Mouse (Mus musculus): ENCODE data around the gene Sec1. TPM values are rescaled to one million over a fixed set of nuclear protein-coding genes. Genes with fewer than 3 reads are reported as not detected.

Sec1 gene
- polyA plus RNA-seq, 1 experiment = 0.21 TPM

DNA sequence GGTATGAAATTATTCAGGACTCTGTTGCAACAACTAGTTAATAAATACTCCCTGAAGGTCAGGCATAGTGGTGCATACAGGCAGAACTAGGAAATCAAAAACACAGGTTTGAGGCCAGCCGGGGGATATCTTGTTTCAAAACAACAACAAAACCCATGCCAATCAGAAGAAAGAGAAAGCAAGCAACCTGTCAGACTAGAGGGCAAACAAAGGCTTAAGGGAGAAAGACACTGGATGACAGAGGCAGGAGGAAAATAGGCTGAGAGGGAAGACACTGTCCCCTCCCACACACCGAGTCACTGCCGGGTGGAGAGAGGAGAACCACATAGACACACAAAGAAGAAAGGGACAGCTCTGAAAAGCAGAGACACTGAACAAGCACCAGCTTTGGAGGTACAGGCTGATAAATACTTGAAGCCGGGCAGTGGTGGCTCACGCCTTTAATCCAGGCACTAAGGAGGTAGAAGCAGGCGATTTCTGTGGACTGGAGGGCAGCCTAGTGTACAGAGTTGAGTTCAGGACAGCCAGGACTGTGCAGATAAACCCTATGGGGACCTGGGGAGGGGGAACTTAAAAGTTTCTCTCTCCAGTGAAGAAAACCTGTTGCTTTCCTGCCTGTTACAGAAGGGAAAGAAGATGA lies 19.8 kb upstream of the Sec1 start:
- Histone ChIP-seq H3K27ac (ENCODE audit: insufficient read depth, low read length) (no peak overlapping the region), H3K4me1 (ENCODE audit: control insufficient read depth, insufficient read depth, low read length) (peaks cover 3% of the 10 kb centered on the region; the same call in 1 of the 2 replicates), H3K4me3 (ENCODE audit: insufficient read depth, low read length) (peak overlapping the region; percentile 69)
- TF ChIP-seq CTCF (IDR thresholded peaks at IDR 0.05; ENCODE audit: borderline replicate concordance, insufficient read depth, low read length) (no peak), POLR2A (IDR thresholded peaks at IDR 0.05; ENCODE audit: low read depth, low read length) (no peak)

DNA sequence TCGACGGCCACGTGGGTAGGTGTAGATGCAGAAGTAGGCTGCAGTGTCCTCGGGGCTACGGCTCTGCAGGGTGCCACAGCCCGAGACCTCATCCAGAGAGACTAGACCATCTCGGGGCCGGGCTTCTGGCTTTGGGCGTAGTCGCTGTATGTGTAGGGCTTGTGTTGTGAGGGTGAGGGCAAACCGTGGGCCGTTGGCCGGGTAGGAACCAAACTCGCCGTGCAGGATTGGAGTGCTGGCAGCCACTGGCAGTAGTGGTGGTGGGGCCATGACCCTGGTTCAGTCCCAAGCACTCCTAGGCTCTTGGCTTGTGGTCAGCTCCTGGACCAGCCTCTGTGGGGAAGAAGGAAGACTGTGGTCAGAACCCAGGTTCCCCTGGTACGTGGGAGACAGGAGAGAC lies 19.2 kb upstream of the Sec1 start:
- TF ChIP-seq POLR2A (IDR thresholded peaks at IDR 0.05; ENCODE audit: low read depth, low read length) (no peak; the same call in 1 of the 2 replicates), CTCF (IDR thresholded peaks at IDR 0.05; ENCODE audit: borderline replicate concordance, insufficient read depth, low read length) (no peak)
- peaks cover 3% of the 10 kb centered on the region; the same call in 1 of the 2 replicates for H3K4me1 ChIP-seq (ENCODE audit: control insufficient read depth, insufficient read depth, low read length)
- H3K27ac ChIP-seq (ENCODE audit: insufficient read depth, low read length) = no peak overlapping the region
- no peak overlapping the region for H3K4me3 ChIP-seq (ENCODE audit: insufficient read depth, low read length)

DNA sequence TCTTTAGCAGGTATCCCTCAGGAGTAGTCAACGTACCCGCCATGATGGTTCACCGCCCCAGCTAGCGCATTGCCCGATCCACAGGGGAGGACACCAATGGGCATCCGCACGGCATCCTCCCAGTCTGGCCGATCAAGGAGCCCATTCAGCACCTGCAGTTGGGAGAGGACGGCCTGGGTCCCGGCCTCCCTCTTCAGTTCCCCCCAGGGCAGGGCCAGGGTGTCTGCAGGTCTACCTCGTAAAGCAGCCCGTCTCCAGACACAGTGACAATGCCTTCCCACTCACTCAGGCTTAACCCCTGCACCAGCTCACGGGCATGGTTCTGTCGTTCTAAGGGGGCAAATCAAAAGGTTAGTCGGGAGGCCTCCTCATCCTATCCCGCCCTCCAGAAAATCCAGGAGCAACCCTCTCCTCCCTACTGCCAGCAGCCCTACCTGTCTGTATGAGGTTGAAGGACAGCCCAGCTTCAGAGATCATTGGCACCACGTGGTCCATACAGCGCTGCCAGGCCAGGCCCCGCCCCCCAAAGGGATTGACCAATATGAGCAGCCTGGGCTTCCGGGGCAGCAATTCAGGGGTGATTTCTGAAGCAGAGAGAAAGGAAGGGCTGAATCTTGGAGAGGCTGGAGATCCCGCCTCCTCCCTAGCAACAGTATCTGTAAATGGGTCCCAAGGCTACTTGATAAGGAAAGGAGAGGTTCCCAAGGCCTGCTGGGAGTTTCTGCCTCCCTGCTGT lies 18.0 kb upstream of the Sec1 start:
- peaks cover 9% of the 10 kb centered on the region for H3K4me1 ChIP-seq (ENCODE audit: control insufficient read depth, insufficient read depth, low read length)
- no peak overlapping the region for H3K4me3 ChIP-seq (ENCODE audit: insufficient read depth, low read length)
- H3K27ac ChIP-seq (ENCODE audit: insufficient read depth, low read length) = no peak overlapping the region
- TF ChIP-seq POLR2A (IDR thresholded peaks at IDR 0.05; ENCODE audit: low read depth, low read length) (no peak), CTCF (IDR thresholded peaks at IDR 0.05; ENCODE audit: borderline replicate concordance, insufficient read depth, low read length) (no peak)

DNA sequence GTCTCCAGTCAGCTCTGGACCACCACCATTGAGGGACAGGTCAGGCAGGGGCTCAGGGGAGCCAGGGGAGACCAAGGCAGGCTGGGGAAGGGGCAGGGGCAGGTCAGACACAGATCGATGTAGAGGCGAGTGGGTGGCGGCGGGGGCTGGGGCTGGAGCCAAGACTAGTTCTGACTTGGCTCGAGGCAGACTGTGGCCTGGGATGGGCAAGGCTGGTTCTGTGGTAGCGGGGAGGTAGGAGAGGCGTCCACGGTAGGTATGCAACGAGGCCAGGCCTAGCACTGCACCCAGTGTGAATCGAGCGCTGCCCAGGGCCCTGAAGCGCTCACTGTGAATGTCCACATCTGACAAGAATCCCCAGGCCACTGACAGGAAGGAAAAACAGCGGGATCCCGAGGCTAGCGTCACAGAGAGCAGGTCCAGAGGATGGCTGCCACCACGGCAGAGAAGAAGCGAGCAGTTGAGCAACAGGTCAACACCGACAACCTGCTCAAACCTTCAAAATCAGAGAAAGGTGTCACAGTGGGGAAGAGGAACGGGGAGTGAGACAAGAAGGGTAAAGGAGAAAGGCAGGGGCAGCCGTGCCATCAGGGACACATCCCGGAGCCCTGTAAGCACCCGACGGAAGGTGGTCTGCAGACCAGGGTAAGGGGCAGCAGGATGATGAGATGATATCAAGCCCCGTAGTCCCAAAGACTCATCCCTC lies 17.3 kb upstream of the Sec1 start:
- H3K4me1 ChIP-seq (ENCODE audit: control insufficient read depth, insufficient read depth, low read length) = peaks cover 11% of the 10 kb centered on the region
- no peak overlapping the region for H3K4me3 ChIP-seq (ENCODE audit: insufficient read depth, low read length)
- H3K27ac ChIP-seq (ENCODE audit: insufficient read depth, low read length) = no peak overlapping the region
- TF ChIP-seq POLR2A (IDR thresholded peaks at IDR 0.05; ENCODE audit: low read depth, low read length) (no peak; the same call in 1 of the 2 replicates), CTCF (IDR thresholded peaks at IDR 0.05; ENCODE audit: borderline replicate concordance, insufficient read depth, low read length) (no peak)

DNA sequence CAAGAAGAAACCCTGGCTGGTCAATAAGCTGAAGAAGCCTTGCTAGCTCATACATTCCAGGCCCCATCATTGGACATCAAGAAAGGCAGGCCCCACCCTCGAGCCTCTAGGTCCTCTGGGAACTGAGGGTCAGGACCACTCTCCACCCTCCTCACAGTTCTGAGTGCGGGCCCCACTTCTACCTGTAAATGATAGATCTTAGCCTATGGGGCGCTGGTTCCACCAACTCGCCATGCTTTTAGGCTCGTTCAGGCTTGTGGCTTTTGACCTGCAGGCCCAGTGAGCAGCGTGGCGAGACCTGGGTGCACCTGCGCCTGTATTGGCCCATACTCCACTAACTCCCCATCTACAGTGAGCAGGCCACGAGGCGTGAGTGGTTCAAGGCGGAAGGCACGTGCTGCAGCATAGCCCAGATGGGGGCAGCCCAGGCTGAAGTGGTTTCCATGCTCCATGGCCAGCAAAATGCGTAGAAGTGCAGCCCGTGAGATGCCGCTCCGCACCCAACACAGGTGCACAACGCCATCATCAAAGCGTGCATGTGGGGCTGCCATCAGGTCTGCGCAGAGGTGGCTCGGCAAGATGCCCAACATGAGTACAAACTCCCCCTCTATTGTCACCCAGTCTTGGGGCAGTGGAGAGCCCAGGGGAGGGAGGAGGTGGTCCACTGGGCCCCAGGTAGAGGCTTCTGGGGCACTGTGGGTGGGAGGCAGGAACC lies 16.4 kb upstream of the Sec1 start:
- TF ChIP-seq POLR2A (IDR thresholded peaks at IDR 0.05; ENCODE audit: low read depth, low read length) (peak; percentile 33; the same call in 1 of the 2 replicates), CTCF (IDR thresholded peaks at IDR 0.05; ENCODE audit: borderline replicate concordance, insufficient read depth, low read length) (no peak)
- Histone ChIP-seq H3K4me3 (ENCODE audit: insufficient read depth, low read length) (no peak overlapping the region), H3K27ac (ENCODE audit: insufficient read depth, low read length) (no peak overlapping the region), H3K4me1 (ENCODE audit: control insufficient read depth, insufficient read depth, low read length) (peaks cover 8% of the 10 kb centered on the region)

DNA sequence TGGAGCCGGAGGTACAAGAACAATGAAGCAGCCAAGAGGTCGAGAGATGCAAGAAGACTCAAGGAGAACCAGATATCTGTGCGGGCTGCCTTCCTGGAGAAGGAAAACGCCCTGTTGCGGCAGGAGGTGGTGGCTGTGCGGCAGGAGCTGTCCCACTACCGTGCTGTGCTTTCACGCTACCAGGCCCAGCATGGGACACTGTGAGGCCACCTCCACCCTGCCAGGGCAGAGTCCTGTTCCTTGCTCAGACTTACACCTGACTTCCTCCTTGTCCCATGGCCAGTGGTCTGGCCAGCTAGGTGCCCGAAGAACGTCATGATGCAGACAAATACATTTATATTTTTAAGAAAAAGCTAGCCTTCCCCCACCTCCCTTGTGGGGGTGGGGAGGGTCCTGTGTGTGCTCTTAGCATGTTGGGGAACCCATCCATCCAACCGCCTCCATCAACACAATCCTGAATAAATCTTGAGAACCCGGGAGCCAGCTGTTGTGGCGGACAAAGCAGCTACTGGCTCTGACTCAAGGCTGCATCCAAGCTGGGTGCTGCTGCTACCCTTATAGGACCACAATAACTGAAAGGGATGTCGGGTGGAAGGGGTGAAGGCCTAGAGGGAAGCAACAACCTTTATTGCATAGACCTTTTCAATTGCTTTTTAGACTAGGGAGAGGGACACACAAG lies 15.6 kb upstream of the Sec1 start:
- no peak overlapping the region for H3K27ac ChIP-seq (ENCODE audit: insufficient read depth, low read length)
- TF ChIP-seq POLR2A (IDR thresholded peaks at IDR 0.05; ENCODE audit: low read depth, low read length) = peak; percentile 34; the same call in 1 of the 2 replicates
- no peak for TF ChIP-seq CTCF (IDR thresholded peaks at IDR 0.05; ENCODE audit: borderline replicate concordance, insufficient read depth, low read length)
- peaks cover 8% of the 10 kb centered on the region for H3K4me1 ChIP-seq (ENCODE audit: control insufficient read depth, insufficient read depth, low read length)
- no peak overlapping the region for H3K4me3 ChIP-seq (ENCODE audit: insufficient read depth, low read length)

DNA sequence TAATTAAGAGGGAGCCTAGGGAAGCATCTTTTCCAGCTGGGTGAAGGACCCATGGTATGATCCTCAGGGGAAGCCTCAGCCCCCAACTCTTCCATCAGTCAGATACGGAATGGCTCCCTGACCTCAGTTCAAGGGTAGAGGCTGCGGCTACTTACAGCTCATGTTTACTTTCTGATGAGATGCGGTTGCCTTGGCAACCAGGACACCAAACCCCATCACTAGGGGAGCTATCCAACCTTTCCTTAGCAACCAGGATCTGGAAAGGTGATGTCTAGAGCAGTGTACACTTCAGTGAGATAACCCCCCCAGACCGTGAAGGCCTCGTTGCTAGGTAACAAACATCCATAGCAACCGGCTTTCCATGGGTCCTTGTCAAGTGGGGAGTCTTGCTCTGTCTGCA lies 14.8 kb upstream of the Sec1 start:
- no peak overlapping the region for H3K27ac ChIP-seq (ENCODE audit: insufficient read depth, low read length)
- peaks cover 8% of the 10 kb centered on the region for H3K4me1 ChIP-seq (ENCODE audit: control insufficient read depth, insufficient read depth, low read length)
- H3K4me3 ChIP-seq (ENCODE audit: insufficient read depth, low read length) = no peak overlapping the region
- no peak for TF ChIP-seq CTCF (IDR thresholded peaks at IDR 0.05; ENCODE audit: borderline replicate concordance, insufficient read depth, low read length)
- TF ChIP-seq POLR2A (IDR thresholded peaks at IDR 0.05; ENCODE audit: low read depth, low read length) = peak; percentile 32; the same call in 1 of the 2 replicates

DNA sequence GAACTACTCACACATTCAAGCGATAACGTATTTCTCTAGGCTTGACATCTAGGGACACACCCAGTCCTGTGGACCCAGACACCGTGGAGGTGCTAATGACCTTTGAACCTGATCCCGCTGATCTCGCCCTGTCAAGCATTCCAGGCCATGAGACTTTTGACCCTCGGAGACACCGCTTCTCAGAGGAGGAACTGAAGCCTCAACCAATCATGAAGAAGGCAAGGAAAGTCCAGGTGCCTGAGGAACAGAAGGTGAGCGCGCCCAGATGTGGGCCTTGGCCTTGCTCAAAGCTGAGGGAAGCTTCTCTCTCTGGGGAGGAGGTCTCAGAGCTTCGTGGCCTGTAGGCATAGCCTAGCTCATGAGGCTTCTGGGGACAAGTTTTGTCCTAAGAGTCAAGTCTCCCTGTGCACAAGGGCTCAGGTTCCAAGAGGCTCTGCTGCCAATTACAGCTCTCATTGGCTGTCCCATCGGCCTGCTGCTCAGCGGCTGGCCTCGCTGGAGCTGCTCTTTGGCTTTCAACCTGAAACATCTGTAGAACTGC lies 14.1 kb upstream of the Sec1 start:
- Histone ChIP-seq H3K27ac (ENCODE audit: insufficient read depth, low read length) (peak overlapping the region; percentile 84), H3K4me3 (ENCODE audit: insufficient read depth, low read length) (no peak overlapping the region), H3K4me1 (ENCODE audit: control insufficient read depth, insufficient read depth, low read length) (peaks cover 8% of the 10 kb centered on the region)
- TF ChIP-seq CTCF (IDR thresholded peaks at IDR 0.05; ENCODE audit: borderline replicate concordance, insufficient read depth, low read length) (no peak), POLR2A (IDR thresholded peaks at IDR 0.05; ENCODE audit: low read depth, low read length) (no peak)

All from embryonic fibroblast, embryonic 13.5 days (primary cell).